Mouse (Mus musculus): Measurements from ENCODE around the gene Hba-a2.

The Hba-a2 gene

DNA sequence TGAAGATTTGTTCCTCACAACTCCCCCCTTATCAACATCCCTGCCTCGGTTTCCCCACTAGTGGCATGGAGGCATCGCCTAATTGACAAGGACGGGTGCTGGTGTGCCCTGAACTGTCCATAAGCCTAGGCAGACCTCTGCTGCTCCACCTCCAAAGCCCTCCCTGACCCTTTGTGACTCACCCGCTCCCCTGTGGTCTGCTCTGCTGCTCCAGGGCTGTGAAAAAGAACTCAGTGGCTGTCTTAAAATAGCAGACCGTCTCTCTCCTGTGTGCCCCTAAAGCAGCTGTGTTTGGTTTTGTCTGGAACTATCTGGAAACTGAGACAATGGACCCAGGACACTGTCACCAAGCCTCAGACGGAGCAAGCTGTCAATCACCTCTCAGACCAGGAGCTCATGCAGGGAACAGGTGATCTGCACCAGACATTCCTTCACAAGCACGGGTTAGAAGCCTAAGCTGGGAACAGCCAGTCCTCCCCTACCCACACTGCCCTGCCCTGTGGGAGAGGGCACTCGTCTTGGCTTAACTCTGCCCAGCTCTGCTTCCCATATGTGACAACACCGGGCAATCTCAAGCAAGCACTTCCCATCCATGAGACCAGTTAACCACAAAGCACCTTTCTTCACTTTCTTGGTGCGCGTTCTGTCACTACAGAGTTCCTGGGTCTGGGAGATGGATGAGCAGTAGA lies 24.4 kb downstream of the Hba-a2 start:
- no peak for DNase-seq (ENCODE audit: low read depth, low spot score)

GRCm38 (mm10) chr11:32321196-32321565 lies 24.9 kb downstream of the Hba-a2 start:
- DNase-seq (ENCODE audit: low read depth, low spot score): peak; percentile 54

GRCm38 (mm10) chr11:32324609-32325008 lies 28.3 kb downstream of the Hba-a2 start:
- DNase-seq (ENCODE audit: low read depth, low spot score): peak; percentile 72

DNA sequence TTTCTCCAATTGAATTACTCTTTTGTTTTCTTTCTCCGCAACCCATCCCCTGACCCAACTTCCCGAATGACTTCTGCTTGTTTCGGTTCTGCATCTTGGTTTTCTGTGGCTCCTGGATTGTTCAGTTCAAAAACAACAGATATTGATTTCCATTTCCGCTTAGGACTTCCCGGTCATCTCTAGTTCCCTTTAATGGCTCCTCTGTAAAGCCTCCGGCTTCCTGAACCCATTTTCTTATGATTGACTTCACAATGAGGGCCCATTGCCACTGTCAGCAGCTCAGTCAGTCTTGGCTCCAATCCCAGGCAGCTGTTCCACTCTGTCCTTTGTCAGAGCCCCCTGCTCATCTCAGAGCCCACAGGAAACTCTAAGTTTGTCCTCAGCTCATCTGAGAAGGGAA lies 34.8 kb downstream of the Hba-a2 start:
- DNase-seq (ENCODE audit: low read depth, low spot score): no peak

DNA sequence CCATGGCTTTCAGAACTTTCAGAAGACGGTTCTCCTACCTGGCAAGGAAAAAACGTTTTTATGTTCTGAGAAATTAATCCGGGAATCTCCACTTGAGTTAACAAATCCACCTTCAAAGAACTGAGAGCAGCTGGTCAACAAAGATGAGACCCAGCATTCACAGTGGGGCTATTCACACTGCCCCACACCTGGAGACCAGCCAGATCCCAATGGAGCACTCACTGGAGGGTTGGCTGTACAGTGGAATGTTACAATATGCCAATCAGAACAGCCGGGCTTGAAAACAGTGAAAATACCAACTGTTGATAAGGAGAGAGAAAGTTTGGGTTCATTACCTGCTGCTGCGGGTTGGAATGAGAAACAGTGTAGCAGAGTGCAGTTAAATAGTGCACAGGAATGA lies 35.6 kb downstream of the Hba-a2 start:
- no peak for DNase-seq (ENCODE audit: low read depth, low spot score)

GRCm38 (mm10) chr11:32333235-32333634 lies 36.9 kb downstream of the Hba-a2 start:
- no peak for DNase-seq (ENCODE audit: low read depth, low spot score)

DNA sequence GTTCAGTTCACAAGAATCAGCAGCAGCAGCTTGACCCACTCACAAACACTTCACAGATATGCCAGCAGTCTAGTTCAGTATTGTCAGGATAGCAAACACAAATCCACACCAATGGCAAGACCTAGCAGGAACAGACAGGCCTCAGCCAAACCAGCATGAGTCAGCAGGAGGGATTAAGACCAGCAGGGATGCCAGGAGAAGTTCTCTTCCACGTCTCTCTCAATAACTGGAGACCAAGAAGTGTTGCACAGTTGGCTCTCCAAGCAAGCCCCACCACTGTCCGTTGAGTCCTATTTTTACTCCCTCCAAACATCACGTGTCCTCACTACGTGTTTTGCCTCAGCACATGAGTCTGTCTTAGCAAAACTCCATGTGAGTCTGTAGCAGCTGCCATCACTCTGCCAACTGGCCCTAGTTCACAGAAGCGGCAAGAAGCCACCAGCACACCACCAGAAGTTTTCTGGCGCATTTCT lies 40.2 kb downstream of the Hba-a2 start:
- DNase-seq (ENCODE audit: low read depth, low spot score): peak; percentile 68

DNA sequence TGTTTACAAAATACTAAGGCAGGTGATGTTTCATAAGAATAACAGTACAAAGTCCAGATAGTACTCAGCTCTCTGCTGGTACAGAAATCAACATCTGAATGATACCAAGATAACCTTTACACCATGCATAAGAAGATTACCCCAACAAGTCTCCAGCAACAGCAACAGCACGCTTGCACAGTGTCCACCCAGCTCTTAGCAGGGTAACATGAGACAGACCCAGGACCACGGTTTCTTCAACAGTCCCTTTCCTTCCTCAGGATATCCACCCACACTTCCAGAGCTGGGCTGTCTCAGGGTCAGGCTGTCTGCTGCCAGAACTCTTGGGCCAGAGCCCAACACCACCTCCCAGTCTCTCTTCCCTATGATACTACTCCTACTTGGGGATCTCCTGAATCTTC lies 42.8 kb downstream of the Hba-a2 start:
- no peak for DNase-seq (ENCODE audit: low read depth, low spot score)

GRCm38 (mm10) chr11:32340476-32341473 lies 44.5 kb downstream of the Hba-a2 start:
- DNase-seq (ENCODE audit: low read depth, low spot score): no peak

- DNase-seq (ENCODE audit: low read depth, low spot score): no peak
Observed at GRCm38 (mm10) chr11:32342770-32343191, 46.5 kb downstream of the Hba-a2 start.

GRCm38 (mm10) chr11:32343350-32343749 lies 47.1 kb downstream of the Hba-a2 start:
- no peak for DNase-seq (ENCODE audit: low read depth, low spot score)

- DNase-seq (ENCODE audit: low read depth, low spot score): no peak
Observed at GRCm38 (mm10) chr11:32345504-32346297, 49.4 kb downstream of the Hba-a2 start.

Data from skeletal muscle tissue, adult 2 months (tissue).